Mouse (Mus musculus): Measurements from ENCODE around the gene Fam166a. TPM values are rescaled to one million over a fixed set of nuclear protein-coding genes. Genes with fewer than 3 reads are reported as not detected.

The Fam166a gene
- total RNA-seq, 2 experiments from 2014 or later = not detected

DNA sequence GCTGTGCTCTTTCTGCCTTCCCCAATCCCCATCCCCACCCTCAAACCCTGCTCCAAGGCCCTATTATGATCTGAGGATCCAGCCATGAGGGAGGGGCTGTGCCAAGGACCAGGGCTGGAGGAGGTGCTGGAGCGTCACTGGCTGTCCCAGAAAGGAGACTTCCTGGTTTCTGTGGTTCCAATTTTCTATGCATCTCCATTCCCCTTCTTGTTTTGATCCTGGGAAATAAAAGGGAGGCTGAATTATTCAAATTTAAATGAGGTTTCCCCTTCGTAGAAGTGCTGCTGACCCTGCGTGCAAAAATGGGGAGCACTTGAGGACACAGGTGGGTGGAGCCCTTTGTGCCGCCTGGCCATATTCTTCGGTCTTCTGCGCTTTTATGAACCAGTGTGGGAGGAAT lies 35.9 kb upstream of the Fam166a start:
- intact Hi-C loops (cut with DNase I; ENCODE audit: low total_unique reads) = no loop called here
- no peak for DNase-seq

DNA sequence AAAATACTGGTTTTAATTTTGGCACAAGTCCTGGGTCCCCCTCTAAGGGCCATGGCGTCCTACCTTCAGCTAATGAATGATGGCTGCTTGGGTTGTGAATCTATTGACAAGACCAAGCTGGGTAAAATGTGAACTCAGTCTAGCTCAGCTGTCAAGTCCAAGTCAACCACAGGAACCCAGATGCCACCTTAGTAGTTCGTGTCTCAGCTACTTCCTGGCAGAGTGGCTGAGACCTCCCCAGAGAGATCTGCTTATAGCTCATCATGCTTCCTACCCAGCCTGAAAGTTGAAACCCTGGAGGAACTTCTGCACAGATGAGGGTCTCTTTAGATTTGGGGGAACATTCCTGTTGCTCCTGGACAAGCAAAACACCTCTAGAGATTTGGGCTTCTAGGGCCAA lies 35.2 kb upstream of the Fam166a start:
- intact Hi-C loops (cut with DNase I; ENCODE audit: low total_unique reads) = no loop called here
- DNase-seq = no peak

DNA sequence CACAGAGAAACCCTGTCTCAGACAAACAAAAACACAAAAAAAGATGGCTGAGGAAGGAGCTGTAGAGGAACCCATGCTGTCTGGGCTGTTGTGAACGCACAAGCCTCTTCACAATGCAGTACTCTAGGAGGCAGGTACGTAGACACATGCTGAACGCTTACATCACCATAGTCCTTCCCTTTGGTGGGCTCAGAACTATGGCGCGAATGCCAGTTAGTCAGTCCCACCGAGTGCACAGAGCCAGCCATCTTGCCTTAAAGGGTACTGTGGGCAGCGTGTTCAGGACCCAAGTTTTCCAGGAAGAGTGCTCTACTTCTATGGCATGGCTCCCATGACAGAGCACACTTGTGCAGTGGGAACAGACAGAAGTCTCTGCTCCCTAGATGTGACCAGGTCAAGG lies 34.0 kb upstream of the Fam166a start:
- DNase-seq = no peak
- intact Hi-C loops (cut with DNase I; ENCODE audit: low total_unique reads) = no loop called here

DNA sequence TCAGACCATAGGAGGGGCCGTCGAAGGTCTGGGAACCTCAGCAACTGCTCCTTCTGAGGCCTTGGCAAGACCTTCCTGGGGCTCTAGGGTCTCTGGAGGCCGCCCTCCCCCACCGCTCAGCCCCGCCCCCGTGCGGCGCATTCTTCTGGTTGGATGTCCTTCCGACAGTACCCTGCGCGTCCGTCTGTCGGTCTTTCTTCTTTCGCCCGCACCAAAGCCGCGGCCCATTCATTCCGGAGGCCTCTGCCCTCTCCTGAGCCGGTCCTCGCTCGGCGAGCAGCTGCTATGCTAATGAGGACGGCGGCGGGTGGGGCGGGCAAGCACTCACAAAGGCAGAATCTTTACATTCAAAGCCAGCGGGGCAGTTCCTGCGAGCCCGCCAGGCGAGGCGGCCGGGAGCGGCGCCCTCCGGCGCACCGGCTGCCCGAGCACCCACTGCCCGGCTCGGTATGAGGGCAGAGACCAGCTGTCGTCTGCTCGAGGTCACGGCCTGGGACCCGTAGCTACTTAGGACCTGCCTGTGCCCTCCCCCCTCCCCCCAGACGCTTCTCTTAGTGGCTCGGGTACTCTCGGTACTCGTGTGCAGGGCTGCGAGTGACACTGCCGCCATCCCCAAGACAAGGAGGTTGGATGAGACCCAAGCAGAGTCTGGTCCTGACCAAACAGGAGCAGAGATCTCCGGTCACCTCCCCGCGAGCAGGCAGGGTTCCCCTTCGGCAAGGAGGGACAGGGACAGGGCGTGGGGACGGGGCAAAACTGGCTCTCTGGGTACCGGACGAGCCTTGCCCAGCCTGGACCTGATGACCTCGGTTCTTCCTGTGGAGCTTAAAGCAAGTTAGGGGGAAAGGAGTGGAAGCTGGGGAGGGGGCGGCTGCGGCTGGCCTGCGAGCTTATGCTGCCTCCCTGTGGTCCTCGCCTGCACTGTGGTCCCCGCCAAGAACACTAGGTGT lies 32.6 kb upstream of the Fam166a start:
- intact Hi-C loops (cut with DNase I; ENCODE audit: low total_unique reads) = no loop called here
- DNase-seq = peak; percentile 52

DNA sequence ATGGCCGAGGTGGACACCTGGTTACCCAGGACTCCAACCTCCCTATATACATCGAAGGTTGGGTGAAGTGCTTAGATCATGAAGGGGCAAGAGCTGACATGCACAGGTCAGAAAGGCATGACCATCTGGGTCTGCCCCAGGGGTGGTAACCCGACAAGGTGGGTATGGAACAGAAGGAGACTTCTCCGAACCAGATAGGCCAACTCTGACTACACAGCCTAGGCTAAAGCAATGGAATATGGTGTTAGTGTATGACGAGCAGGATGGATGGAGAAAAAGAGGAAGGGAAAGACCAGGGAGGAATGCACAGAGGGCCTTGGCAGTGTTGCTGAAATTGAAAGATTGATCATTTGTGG lies 32.0 kb upstream of the Fam166a start:
- no peak for DNase-seq
- intact Hi-C loops (cut with DNase I; ENCODE audit: low total_unique reads) = no loop called here

DNA sequence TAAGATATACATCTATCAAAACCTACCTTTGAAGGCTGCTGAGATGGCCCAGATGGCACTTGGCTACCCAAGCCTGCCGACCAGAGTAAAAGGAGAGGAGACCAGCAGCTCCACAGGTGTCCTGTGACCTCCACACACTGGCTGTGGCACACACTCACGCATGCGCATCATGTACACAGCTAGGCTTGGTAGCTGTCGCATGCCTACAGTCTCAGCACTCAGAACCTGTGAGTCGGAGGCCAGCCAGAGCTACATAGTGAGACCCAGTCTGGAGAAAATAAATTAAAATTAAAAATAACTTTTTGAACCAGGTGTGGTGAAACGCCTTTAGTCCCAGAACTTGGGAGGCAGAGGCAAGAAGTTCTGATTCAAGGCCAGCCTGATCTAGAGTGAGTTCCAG lies 30.7 kb upstream of the Fam166a start:
- intact Hi-C loops (cut with DNase I; ENCODE audit: low total_unique reads) = no loop called here

DNA sequence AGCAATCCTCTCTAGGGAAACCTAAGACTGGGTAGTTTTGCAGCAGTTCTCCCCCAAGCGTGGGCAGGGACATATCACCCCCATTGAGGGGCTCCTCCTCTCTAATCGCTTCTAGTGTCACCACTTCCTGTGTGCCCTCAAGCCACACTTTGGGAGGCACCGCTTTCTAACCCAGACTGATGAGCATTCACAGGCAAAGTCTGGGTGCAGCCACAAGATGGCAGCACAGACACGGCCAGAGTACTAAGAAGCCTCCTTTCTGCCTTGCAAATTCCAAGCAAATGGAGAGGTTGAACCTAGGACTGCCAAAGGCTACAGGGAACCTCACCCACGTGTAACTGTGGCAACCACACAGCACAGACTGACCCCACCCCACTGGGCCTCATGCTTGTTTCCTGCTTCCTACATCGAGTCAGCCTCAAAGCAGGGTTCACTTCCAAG lies 25.2 kb upstream of the Fam166a start:
- intact Hi-C loops (cut with DNase I; ENCODE audit: low total_unique reads) = loop anchor here (10.0 kb wide), 1 partner anchor 51 kb away; the partner anchor contains the start of genes AL732309.1, Cysrt1 and Rnf208
- DNase-seq = peak; percentile 80

More for the DNA sequence above, 30.7 kb upstream of the Fam166a start:
- no peak for DNase-seq

DNA sequence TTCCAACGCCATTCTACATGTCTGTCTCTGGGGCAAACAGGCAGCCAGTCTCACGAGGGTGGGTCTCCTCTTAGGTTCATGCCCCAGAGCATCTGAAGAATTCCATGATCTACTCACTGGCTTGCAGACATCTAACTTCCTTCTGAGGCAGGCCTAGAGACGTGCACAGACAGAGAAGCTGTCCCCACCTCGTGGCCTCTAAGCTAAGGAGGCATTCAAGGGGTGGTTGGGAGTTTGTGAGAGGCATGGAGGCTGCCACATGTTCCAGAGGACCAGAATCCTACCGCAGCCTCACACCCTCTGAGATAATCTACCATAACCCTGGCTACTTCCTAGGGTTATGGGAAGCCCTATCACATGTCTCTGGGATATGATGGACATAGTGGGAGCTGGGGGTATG lies 24.5 kb upstream of the Fam166a start:
- no peak for DNase-seq
- intact Hi-C loops (cut with DNase I; ENCODE audit: low total_unique reads) = loop anchor here (10.0 kb wide), 1 partner anchor 51 kb away; the partner anchor contains the start of genes AL732309.1, Cysrt1 and Rnf208

DNA sequence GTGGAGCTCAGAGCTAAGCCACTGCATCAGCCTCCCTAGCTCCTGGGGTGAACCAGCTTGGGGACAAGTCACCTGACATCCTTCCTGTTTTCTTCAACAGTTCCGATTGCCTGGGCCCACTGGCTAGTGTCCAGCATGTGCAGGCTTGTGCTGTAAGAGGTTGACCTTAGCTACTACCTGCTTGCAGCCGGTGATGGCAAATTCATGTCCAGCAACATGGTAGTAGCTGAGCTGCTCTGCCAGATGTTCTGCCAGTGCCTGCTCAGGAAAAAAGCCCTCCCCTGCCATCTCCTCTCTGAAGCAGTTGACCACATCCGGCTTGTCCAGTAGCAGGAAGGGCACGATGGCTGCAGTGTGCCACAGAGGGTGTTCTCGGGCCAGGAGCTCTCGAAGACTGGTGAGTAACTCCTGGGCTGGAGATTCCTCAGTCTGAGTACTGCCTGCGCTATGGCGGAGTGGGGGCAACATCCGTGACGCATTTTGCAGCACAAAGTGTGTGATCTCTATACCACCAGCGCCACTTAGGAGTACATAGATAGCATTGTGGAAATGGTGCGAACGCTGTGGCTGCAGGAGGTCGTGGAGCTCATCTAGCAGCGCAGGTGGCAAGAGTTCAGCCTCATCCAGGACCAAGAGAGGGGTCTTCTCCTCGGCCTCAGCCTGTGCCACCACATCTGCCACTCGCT lies 23.9 kb upstream of the Fam166a start:
- no peak for DNase-seq
- intact Hi-C loops (cut with DNase I; ENCODE audit: low total_unique reads) = loop anchor here (10.0 kb wide), 1 partner anchor 50 kb away; the partner anchor contains the start of genes AL732309.1, Cysrt1 and Rnf208

DNA sequence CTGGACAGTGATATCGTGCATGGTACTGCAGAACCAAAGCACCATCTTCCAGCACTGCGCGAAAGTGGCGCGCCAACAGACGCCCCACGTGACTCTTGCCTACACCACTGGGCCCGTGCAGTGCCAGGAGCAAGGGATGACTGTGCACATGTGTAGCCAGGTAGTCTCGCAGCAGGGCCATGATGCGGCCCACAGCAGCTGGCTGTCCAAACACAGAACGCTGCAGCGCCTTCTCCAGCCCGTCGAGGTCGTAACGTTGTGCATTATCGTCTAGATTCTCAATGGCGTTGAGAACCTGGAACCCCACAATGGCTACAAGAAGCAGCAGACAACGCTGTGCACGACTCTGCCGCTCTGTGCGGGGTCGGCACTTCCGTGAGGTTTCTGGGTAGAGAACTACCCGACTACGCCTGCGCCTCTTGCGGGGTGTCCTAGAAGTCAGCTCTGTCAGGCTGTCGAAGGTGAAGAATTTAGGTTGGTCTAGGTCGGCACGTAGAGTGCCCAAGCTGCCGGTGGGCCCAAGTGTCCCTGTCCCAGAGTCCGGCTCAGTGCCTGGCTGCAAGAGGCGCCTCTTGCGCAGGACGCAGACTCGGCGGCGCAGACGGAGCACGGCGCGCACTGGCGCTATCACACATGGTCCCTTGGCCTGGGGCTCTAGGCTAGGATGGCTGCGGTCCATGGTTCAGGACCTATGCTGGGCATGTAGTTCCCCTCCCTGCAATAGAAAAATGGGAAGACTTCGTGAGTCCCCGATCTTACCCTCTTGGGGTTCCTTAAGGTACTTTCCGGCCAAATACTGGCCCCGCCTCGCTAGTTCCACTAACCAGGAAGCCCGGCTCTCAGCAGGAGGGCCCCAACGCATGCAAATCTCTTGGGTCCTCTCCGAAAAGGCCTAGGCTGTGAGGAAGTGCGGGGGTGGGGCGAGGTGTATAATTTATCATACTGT lies 23.1 kb upstream of the Fam166a start:
- no peak for DNase-seq
- intact Hi-C loops (cut with DNase I; ENCODE audit: low total_unique reads) = loop anchor here (10.0 kb wide), 1 partner anchor 49 kb away; the partner anchor contains the start of genes AL732309.1, Cysrt1 and Rnf208

DNA sequence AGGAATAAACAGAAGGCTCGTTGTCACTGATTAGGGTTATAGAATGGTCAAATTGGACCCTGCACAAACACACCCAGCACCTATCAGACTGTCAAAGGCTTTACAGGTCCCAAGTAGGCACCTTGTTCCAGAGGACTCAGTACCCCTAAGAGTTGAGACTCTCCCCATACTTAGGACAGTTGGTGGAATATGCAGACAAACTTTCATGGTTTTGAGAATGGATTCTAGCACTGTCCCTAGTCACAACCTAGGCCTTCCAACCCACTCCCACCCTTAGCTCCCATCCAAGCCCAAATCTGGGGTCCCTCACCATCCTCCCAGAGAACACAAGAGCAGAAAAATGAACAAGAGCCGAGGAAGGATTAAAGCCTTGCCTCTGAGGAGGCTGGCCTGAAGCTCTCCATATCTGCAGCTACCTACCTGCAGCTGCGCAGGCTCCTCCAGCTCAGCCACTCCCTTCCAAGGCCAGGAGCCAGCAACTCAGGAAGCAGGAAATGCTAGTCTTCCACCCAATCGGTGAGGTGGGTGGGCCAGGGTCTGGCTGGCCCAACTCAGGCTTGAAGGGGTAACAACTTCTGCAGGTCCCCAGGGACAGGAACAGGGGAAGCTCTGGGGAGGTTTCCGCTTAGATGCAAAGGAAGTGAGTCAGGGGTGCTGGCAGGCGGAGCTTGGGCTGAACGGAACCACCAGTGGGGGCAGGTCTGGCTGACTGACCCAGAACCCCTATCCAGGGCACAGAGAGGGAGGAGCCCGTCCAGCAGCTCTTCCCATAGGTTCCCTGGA lies 22.2 kb upstream of the Fam166a start, which contains the start of gene Tor4a:
Gene Tor4a (minus strand): TSS at position 715 of the 783 bp plus-strand sequence.
- intact Hi-C loops (cut with DNase I; ENCODE audit: low total_unique reads) = loop anchor here (10.0 kb wide), 1 partner anchor 48 kb away; the partner anchor contains the start of genes AL732309.1, Cysrt1 and Rnf208
- DNase-seq = peak; percentile 71

DNA sequence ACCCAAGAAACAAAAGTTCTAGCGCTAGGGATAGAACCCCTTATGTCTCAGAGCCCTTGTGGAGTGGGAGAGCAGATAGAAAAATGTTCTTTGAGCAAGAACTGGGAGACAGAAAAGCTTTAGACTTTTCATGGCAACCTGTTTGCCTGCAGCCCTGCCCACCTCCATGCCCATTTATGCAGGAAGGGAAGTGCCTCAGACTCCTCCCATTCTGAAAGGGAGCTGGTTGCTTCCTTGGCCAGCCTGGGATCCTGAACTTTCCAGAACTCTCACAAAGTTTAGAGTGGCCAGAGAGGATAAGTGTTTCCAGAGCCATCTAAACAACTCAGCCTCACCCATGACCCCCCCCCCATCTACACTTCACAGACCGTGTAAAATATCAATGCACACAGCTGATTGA lies 21.4 kb upstream of the Fam166a start:
- no peak for DNase-seq
- intact Hi-C loops (cut with DNase I; ENCODE audit: low total_unique reads) = loop anchor here (10.0 kb wide), 1 partner anchor 48 kb away; the partner anchor contains the start of genes AL732309.1, Cysrt1 and Rnf208

DNA sequence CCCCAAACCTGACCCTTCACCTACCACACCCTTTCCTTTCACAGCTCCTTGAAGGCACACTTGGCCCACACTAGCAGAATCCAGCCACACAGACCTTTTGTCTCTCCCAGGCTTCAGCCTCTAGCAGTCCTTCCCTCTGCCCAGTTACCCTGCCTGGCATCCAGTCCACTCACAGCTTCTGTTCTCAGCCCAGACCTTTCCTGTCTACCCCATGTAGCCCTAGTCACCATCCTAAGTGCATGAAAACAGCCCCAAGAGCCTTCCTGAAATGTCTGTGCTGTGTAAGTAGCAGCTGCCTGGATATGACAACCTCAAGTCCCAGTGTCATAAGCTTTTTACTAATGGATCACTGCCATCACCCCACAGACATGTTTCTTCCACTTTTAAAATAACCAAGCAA lies 20.6 kb upstream of the Fam166a start:
- DNase-seq = no peak
- intact Hi-C loops (cut with DNase I; ENCODE audit: low total_unique reads) = loop anchor here (10.0 kb wide), 1 partner anchor 47 kb away; the partner anchor contains the start of genes AL732309.1, Cysrt1 and Rnf208

DNA sequence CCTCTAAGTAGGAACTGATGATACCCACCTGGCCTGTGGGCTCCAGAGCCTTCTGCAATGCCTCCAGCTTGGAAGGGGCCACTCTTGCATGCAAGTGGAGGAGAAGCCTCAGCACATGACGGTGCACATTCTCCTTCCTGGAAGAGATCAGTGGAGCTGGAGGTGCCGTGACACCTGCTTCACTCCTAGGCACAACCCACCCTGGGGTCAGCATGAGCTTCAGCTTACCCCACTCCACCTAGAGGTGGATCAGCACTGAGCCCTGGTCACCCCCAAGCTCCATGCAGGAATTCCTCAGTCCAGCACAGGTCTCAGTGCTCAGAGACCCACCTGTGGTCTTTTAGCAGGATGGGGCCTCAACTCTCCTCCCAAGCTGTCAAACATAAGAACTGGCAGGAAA lies 17.9 kb upstream of the Fam166a start:
- intact Hi-C loops (cut with DNase I; ENCODE audit: low total_unique reads) = no loop called here
- no peak for DNase-seq

DNA sequence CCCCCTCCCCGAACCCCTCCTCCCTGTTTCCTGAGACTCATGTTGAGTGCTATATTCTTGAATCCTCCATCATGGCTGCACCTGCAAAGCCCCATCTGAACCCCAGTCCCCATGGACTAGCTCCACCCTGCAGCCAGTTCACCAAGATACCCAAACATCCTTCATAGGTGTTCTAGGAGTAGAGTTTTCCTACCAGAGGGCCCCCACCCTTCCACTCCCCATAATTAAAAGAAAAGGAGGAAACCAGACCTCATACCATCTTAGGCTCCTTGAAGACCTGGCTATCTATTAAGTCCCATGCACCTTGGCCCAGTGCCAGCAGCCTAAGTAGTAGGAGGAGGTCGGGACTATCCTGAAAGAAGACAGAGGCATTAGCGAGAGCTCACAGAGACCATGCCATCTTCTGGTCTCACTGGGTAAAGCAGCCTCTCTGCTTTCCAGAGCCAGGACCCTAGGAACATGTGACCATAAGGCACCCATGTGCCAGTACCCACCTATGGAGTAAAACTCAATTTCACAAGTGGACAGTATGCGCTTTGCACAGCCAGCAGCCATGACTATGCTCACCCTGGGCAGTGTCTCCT lies 14.8 kb upstream of the Fam166a start:
- DNase-seq = no peak
- intact Hi-C loops (cut with DNase I; ENCODE audit: low total_unique reads) = no loop called here

DNA sequence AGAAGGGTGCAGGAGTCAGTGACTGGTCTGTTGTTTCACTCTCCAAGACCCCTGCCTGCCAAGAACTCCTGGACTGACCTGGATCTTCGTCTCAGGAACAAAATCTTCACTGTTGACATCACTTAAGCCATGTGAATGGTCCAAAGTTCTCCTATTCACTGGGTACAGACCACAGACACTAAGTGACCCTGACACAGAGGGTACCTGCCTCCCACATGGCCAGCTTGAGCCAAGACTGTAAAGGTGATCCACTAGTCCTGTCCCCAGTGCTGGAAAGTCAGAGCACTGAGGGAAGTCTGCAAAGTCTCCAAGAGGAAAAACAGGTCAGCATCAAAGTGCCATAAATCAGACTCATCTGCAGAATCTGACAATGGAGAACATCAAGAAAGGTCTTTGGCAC lies 11.0 kb upstream of the Fam166a start:
- no peak for DNase-seq
- intact Hi-C loops (cut with DNase I; ENCODE audit: low total_unique reads) = no loop called here

DNA sequence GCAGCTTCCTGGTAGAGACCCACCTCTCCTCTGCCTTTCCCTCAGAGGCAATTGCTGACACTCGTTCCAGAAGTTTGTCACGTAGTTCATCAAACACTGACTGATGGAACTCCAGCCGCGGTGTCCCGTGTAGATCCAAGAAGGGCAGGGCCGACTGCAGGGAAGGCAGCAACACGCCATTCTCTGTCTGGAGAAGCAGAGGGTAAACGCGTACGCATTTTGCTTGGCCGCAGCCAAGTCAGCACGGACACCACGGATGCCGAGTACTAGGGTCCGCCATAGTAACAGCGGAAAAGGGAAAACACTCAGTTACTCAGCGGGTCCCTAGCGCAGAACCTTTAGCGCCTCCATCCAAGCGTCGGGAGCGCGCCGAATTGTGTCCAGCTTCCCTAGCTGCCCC lies 7.9 kb upstream of the Fam166a start:
- intact Hi-C loops (cut with DNase I; ENCODE audit: low total_unique reads) = no loop called here
- DNase-seq = no peak

DNA sequence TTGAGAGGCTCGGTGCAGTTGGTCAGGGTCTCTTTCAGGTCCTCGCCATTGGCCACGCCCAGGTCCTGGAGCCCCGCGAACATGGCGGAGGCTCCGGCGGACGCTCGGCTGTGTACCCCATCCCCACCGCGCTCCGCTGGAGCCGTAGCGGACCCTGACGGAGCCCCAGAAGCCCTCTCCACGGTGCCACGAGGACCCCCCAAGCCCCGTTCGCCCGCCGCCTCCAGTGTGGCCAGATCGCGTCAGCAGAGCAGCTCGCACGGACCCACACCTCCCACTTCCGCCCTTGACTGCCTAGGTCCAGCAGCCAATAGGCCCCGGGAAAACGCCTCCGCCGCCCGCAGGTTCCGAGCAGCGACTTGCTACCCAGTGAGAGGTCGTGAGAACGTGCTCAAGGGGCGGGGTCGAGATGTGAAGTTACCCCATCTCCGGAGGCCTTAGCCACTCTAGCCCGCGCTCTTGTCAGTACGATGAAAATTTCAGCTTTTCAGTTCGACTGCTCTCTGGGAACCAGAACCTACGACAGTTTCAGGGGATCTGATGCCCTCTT lies 7.3 kb upstream of the Fam166a start, which contains the start of gene Nelfb:
Gene Nelfb (minus strand): TSS at position 369 of the 550 bp plus-strand sequence.
- peak; percentile 93 for DNase-seq
- intact Hi-C loops (cut with DNase I; ENCODE audit: low total_unique reads) = no loop called here
